ENCODE assay signal across 12 mouse cellular contexts in genomic region chr9:108694533-108694932, GRCm38 (mm10). TPM values are rescaled to one million over a fixed set of nuclear protein-coding genes. Genes with fewer than 3 reads are reported as not detected.
DNase-seq lines count a peak whose midpoint lies in the region; ATAC-seq and TF ChIP-seq lines count a peak whose summit lies in the region.
"Had no signal": no experiment of that assay in that cellular context is flagged by ENCODE, and none has a peak within 500 bp of the region (broad histone marks: within the 10 kb centered on the region; RNA-seq: fewer than 3 reads in every experiment).

No protein-coding gene starts in this region.

- H3K36me3 ChIP-seq in limb, embryonic 12.5 days = no peaks in the 10 kb centered on the region; the same call in 1 of the 2 replicates
- H3K36me3 ChIP-seq in limb, embryonic 10.5 days = peaks cover 5% of the 10 kb centered on the region; the same call in 1 of the 2 replicates
- no peaks in the 10 kb centered on the region for H3K36me3 ChIP-seq in forebrain, postnatal 0 days (ENCODE audit: insufficient read depth)
- H3K36me3 ChIP-seq in midbrain, embryonic 15.5 days (replicated peaks) = no peaks in the 10 kb centered on the region

- no peak for ATAC-seq in limb, embryonic 12.5 days (ENCODE audit: insufficient number of reproducible peaks, insufficient read depth, low FRiP score, low TSS enrichment, low read depth)
- ATAC-seq in forebrain, postnatal 0 days = no peak
- no peak for ATAC-seq in midbrain, embryonic 15.5 days (replicated peaks)

- no peak for DNase-seq in limb, embryonic 10.5 days (ENCODE audit: low spot score)
- DNase-seq in forebrain, postnatal 0 days = no peak
- DNase-seq in T-cell, adult 2 months (ENCODE audit: low spot score) = no peak
- no peak for DNase-seq in lung, adult 2 months
- DNase-seq: cerebellum, adult 8-10 months; embryo, embryonic 11 days; gastrocnemius, postnatal 36 days; kidney, adult 8-10 months had no signal

- H3K27me3 ChIP-seq in limb, embryonic 12.5 days = no peaks in the 10 kb centered on the region
- peaks cover 25% of the 10 kb centered on the region for H3K27me3 ChIP-seq in limb, embryonic 10.5 days (ENCODE audit: low read depth, poor library complexity, severe bottlenecking)
- no peaks in the 10 kb centered on the region for H3K27me3 ChIP-seq in forebrain, postnatal 0 days (ENCODE audit: insufficient read depth, low read length)
- H3K27me3 ChIP-seq in midbrain, embryonic 15.5 days (replicated peaks) = no peaks in the 10 kb centered on the region

- WGBS in limb, embryonic 12.5 days = 80% methylated on average over 1 of the region's 1 CpGs
- WGBS in limb, embryonic 10.5 days = 86% methylated on average over 1 of the region's 1 CpGs
- 78% methylated on average over 1 of the region's 1 CpGs for WGBS in forebrain, postnatal 0 days
- WGBS in midbrain, embryonic 15.5 days = 82% methylated on average over 1 of the region's 1 CpGs
- 85% methylated on average over 1 of the region's 1 CpGs for WGBS in lung, adult 2 months

- no peaks in the 10 kb centered on the region for H3K9me3 ChIP-seq in limb, embryonic 12.5 days
- H3K9me3 ChIP-seq in limb, embryonic 10.5 days (replicated peaks) = no peaks in the 10 kb centered on the region
- no peaks in the 10 kb centered on the region for H3K9me3 ChIP-seq in forebrain, postnatal 0 days (ENCODE audit: low read length)
- H3K9me3 ChIP-seq in midbrain, embryonic 15.5 days = no peaks in the 10 kb centered on the region
- H3K9me3 ChIP-seq: megakaryocyte, embryonic 14.5 days had no signal

- no peak overlapping the region for H3K4me3 ChIP-seq in limb, embryonic 12.5 days (replicated peaks)
- no peak overlapping the region for H3K4me3 ChIP-seq in limb, embryonic 10.5 days
- no peak overlapping the region for H3K4me3 ChIP-seq in embryonic fibroblast, embryonic 13.5 days (ENCODE audit: insufficient read depth, low read length)
- H3K4me3 ChIP-seq in forebrain, postnatal 0 days (ENCODE audit: low read depth, low read length) = no peak overlapping the region
- H3K4me3 ChIP-seq in midbrain, embryonic 15.5 days = peak overlapping the region; percentile 93; the same call in 1 of the 2 replicates
- no peak overlapping the region for H3K4me3 ChIP-seq in lung, adult 2 months (replicated peaks; ENCODE audit: extremely low read depth, low read depth, low read length)
- H3K4me3 ChIP-seq: megakaryocyte, embryonic 14.5 days had no signal

- H3K4me1 ChIP-seq in limb, embryonic 12.5 days (replicated peaks) = peaks cover 17% of the 10 kb centered on the region
- H3K4me1 ChIP-seq in limb, embryonic 10.5 days = peaks cover 27% of the 10 kb centered on the region
- H3K4me1 ChIP-seq in embryonic fibroblast, embryonic 13.5 days (ENCODE audit: control insufficient read depth, insufficient read depth, low read length) = peaks cover 8% of the 10 kb centered on the region
- peaks cover 22% of the 10 kb centered on the region for H3K4me1 ChIP-seq in forebrain, postnatal 0 days (ENCODE audit: insufficient read depth)
- peaks cover 37% of the 10 kb centered on the region for H3K4me1 ChIP-seq in midbrain, embryonic 15.5 days
- peaks cover 14% of the 10 kb centered on the region for H3K4me1 ChIP-seq in lung, adult 2 months (ENCODE audit: control insufficient read depth, insufficient read depth, low read length)

- 0 out of 2 replicates have a peak overlapping the region, but pooled peaks have one; percentile 90 for H3K4me2 ChIP-seq in limb, embryonic 12.5 days
- 0 out of 2 replicates have a peak overlapping the region, but pooled peaks have one; percentile 77 for H3K4me2 ChIP-seq in forebrain, postnatal 0 days (ENCODE audit: low read depth)
- H3K4me2 ChIP-seq in midbrain, embryonic 15.5 days = peak overlapping the region; percentile 80

- TF ChIP-seq POLR2A in embryonic fibroblast, embryonic 13.5 days (IDR thresholded peaks at IDR 0.05; ENCODE audit: low read depth, low read length) = no peak
- TF ChIP-seq POLR2A in lung, adult 2 months (IDR thresholded peaks at IDR 0.05; ENCODE audit: borderline replicate concordance, extremely low read depth, low read depth, low read length) = no peak

- TF ChIP-seq CTCF in embryonic fibroblast, embryonic 13.5 days (IDR thresholded peaks at IDR 0.05; ENCODE audit: borderline replicate concordance, insufficient read depth, low read length) = no peak
- no peak for TF ChIP-seq CTCF in forebrain, postnatal 0 days (IDR thresholded peaks at IDR 0.05; ENCODE audit: low read depth)
- TF ChIP-seq CTCF in lung, adult 2 months (IDR thresholded peaks at IDR 0.05; ENCODE audit: insufficient read depth, low read length) = no peak

- no peak overlapping the region for H3K9ac ChIP-seq in limb, embryonic 12.5 days (replicated peaks)
- H3K9ac ChIP-seq in forebrain, postnatal 0 days = no peak overlapping the region
- H3K9ac ChIP-seq in midbrain, embryonic 15.5 days = peak overlapping the region; percentile 12; the same call in 1 of the 2 replicates

- H3K27ac ChIP-seq in limb, embryonic 12.5 days = no peak overlapping the region
- no peak overlapping the region for H3K27ac ChIP-seq in limb, embryonic 10.5 days
- H3K27ac ChIP-seq in embryonic fibroblast, embryonic 13.5 days (ENCODE audit: insufficient read depth, low read length) = peak overlapping the region; percentile 55; the same call in 1 of the 2 replicates
- H3K27ac ChIP-seq in forebrain, postnatal 0 days (ENCODE audit: low read depth, low read length) = no peak overlapping the region
- H3K27ac ChIP-seq in midbrain, embryonic 15.5 days = no peak overlapping the region

RNA-seq across cellular contexts. Expression of gene Prkar2a, which starts 5.4 kb away (rescaled TPM):
- polyA plus RNA-seq in limb, embryonic 12.5 days (2016; fragmentation: Nextera tagmentation; extraction: Ambion mirVana) = 34.8 and 35.5 TPM in 2 replicates
- 27.0 and 27.8 TPM in 2 replicates for polyA plus RNA-seq in limb, embryonic 10.5 days (2016; fragmentation: Nextera tagmentation; extraction: Ambion mirVana)
- polyA plus RNA-seq in embryonic fibroblast, embryonic 13.5 days (2011; ENCODE audit: insufficient read length, low read depth, missing spikeins) = 61.9 and 78.8 TPM in 2 replicates
- total RNA-seq in forebrain, postnatal 0 days (2014; rRNA removed) = 81.2 and 104 TPM in 2 replicates
- polyA plus RNA-seq in forebrain, postnatal 0 days (2015; fragmentation: Nextera tagmentation; extraction: Ambion mirVana) = 23.0 and 34.3 TPM in 2 replicates
- 67.7 and 68.4 TPM in 2 replicates for polyA plus RNA-seq in midbrain, embryonic 15.5 days (2015; fragmentation: Nextera tagmentation; extraction: Ambion mirVana)
- 22.3 and 26.1 TPM in 2 replicates for polyA plus RNA-seq in lung, adult 2 months (2012; rRNA removed)

RNA-seq across cellular contexts. Expression of gene Slc25a20, which starts 32.6 kb away (rescaled TPM):
- 40.7 and 43.2 TPM in 2 replicates for polyA plus RNA-seq in limb, embryonic 12.5 days (2016; fragmentation: Nextera tagmentation; extraction: Ambion mirVana)
- 28.8 and 35.7 TPM in 2 replicates for polyA plus RNA-seq in limb, embryonic 10.5 days (2016; fragmentation: Nextera tagmentation; extraction: Ambion mirVana)
- 35.0 and 36.6 TPM in 2 replicates for polyA plus RNA-seq in embryonic fibroblast, embryonic 13.5 days (2011; ENCODE audit: insufficient read length, low read depth, missing spikeins)
- total RNA-seq in forebrain, postnatal 0 days (2014; rRNA removed) = 37.6 and 40.5 TPM in 2 replicates
- 35.2 and 39.6 TPM in 2 replicates for polyA plus RNA-seq in forebrain, postnatal 0 days (2015; fragmentation: Nextera tagmentation; extraction: Ambion mirVana)
- polyA plus RNA-seq in midbrain, embryonic 15.5 days (2015; fragmentation: Nextera tagmentation; extraction: Ambion mirVana) = 43.2 and 45.1 TPM in 2 replicates
- 22.3 and 24.4 TPM in 2 replicates for polyA plus RNA-seq in lung, adult 2 months (2012; rRNA removed)

RNA-seq across cellular contexts. Expression of gene Arih2, which starts 45.3 kb away (rescaled TPM):
- polyA plus RNA-seq in limb, embryonic 12.5 days (2016; fragmentation: Nextera tagmentation; extraction: Ambion mirVana) = 54.6 and 61.3 TPM in 2 replicates
- polyA plus RNA-seq in limb, embryonic 10.5 days (2016; fragmentation: Nextera tagmentation; extraction: Ambion mirVana) = 59.0 and 59.2 TPM in 2 replicates
- polyA plus RNA-seq in embryonic fibroblast, embryonic 13.5 days (2011; ENCODE audit: insufficient read length, low read depth, missing spikeins) = 65.9 and 73.9 TPM in 2 replicates
- 68.2 and 70.9 TPM in 2 replicates for total RNA-seq in forebrain, postnatal 0 days (2014; rRNA removed)
- 32.3 and 40.3 TPM in 2 replicates for polyA plus RNA-seq in forebrain, postnatal 0 days (2015; fragmentation: Nextera tagmentation; extraction: Ambion mirVana)
- 51.7 and 53.3 TPM in 2 replicates for polyA plus RNA-seq in midbrain, embryonic 15.5 days (2015; fragmentation: Nextera tagmentation; extraction: Ambion mirVana)
- polyA plus RNA-seq in lung, adult 2 months (2012; rRNA removed) = 24.6 and 35.4 TPM in 2 replicates
